Mouse (Mus musculus) embryonic facial prominence, embryonic 14.5 days (tissue): ENCODE data around the gene Ndel1. TPM values are rescaled to one million over a fixed set of nuclear protein-coding genes. Genes with fewer than 3 reads are reported as not detected.

ENCODE experiments used
- ATAC-seq: fragments of 200-750 bp; cut with Nextera tagmentation; 2 replicates; pipeline ENCODE4 v1.8.0; 2017; ENCODE audit warnings: low read depth, moderate number of reproducible peaks, moderate TSS enrichment
- DNase-seq: peaks from one replicate; pipeline ENCODE4 v3.0.0-alpha.2; 2015; ENCODE audit warnings: low spot score
- H3K27ac ChIP-seq: fragments of 300-500 bp; sonication (generic); replicated peaks from 2 replicates; pipeline ENCODE4 v1.5.1; 2014; ENCODE audit warnings: low read depth, mild to moderate bottlenecking, low read length, moderate library complexity
- H3K27me3 ChIP-seq: fragments of 300-500 bp; sonication (generic); replicated peaks from 2 replicates; pipeline ENCODE4 v1.6.1; 2014; ENCODE audit warnings: low read length; ENCODE audit not compliant: control insufficient read depth, insufficient read depth
- H3K36me3 ChIP-seq: fragments of 300-500 bp; sonication (generic); 2 replicates; pipeline ENCODE4 v1.6.1; 2014; ENCODE audit warnings: low read length, mixed read lengths; ENCODE audit not compliant: control insufficient read depth, insufficient read depth
- H3K4me1 ChIP-seq: fragments of 300-500 bp; sonication (generic); 2 replicates; pipeline ENCODE4 v1.6.1; 2014; ENCODE audit warnings: antibody characterized with exemption, low read length; ENCODE audit not compliant: control insufficient read depth, insufficient read depth
- H3K4me2 ChIP-seq: fragments of 300-500 bp; sonication (generic); 2 replicates; pipeline ENCODE4 v1.6.1; 2014; ENCODE audit warnings: low read depth, mild to moderate bottlenecking, low read length, moderate library complexity, mixed read lengths
- H3K4me3 ChIP-seq: fragments of 300-500 bp; sonication (generic); 2 replicates; pipeline ENCODE4 v1.5.1; 2014; ENCODE audit warnings: low read depth, mild to moderate bottlenecking, low read length
- H3K9ac ChIP-seq: fragments of 300-500 bp; sonication (generic); 2 replicates; pipeline ENCODE4 v1.6.1; 2014; ENCODE audit warnings: low read depth, mild to moderate bottlenecking, low read length, moderate library complexity, mixed read lengths
- H3K9me3 ChIP-seq: fragments of 300-500 bp; sonication (generic); 2 replicates; pipeline ENCODE4 v1.6.1; 2016; ENCODE audit warnings: low read length; ENCODE audit not compliant: control insufficient read depth
- WGBS: fragments of 180-500 bp; shearing (Covaris S2); extraction: QIAGEN DNeasy Blood & Tissue Kit; methylation state at CpG from one replicate; pipeline ENCODE4 v1.1.7; 2014; 5-methylcytosine and 5-hydroxymethylcytosine counted together
- polyA plus RNA-seq: library from polyadenylated mRNA; unstranded; fragments of >200 nt; fragmentation: Nextera tagmentation; extraction: Ambion mirVana; gene quantifications from 2 replicates; pipeline ENCODE4 v1.2.1, GENCODE M21; 2014

The Ndel1 gene
- polyA plus RNA-seq: 90.0 and 95.4 TPM in 2 replicates

GRCm38 (mm10) chr11:68871748-68872147 lies at the start of gene Ndel1:
Ndel1 (minus strand) TSS chr11:68871858.
- ATAC-seq (no peak), DNase-seq (peak; percentile 40)
- H3K36me3 ChIP-seq: no peaks in the 10 kb centered on the region
- H3K9ac ChIP-seq: no peak within 1 kb of the TSS
- no peaks in the 10 kb centered on the region for H3K27me3 ChIP-seq
- no peaks in the 10 kb centered on the region for H3K4me1 ChIP-seq
- no peak within 1 kb of the TSS for H3K4me2 ChIP-seq
- WGBS: 49% methylated on average over 6 of the region's 6 CpGs
- no peak within 1 kb of the TSS for H3K27ac ChIP-seq
- H3K9me3 ChIP-seq: no peaks in the 10 kb centered on the region
- H3K4me3 ChIP-seq: no peak within 1 kb of the TSS

GRCm38 (mm10) chr11:68914566-68914965 lies 42.9 kb upstream of the Ndel1 start:
- H3K4me1 ChIP-seq: peaks cover 3% of the 10 kb centered on the region; the same call in 1 of the 2 replicates
- H3K9me3 ChIP-seq: no peaks in the 10 kb centered on the region
- H3K4me2 ChIP-seq: no peak overlapping the region
- DNase-seq (no peak), ATAC-seq (no peak)
- H3K9ac ChIP-seq: no peak overlapping the region
- H3K27ac ChIP-seq: no peak overlapping the region
- H3K27me3 ChIP-seq: no peaks in the 10 kb centered on the region
- 92% methylated on average over 4 of the region's 4 CpGs for WGBS
- no peaks in the 10 kb centered on the region for H3K36me3 ChIP-seq
- H3K4me3 ChIP-seq: no peak overlapping the region

- Histone ChIP-seq H3K36me3 (no peaks in the 10 kb centered on the region), H3K9ac (peak overlapping the region; percentile 11; the same call in 1 of the 2 replicates), H3K27me3 (no peaks in the 10 kb centered on the region), H3K27ac (peak overlapping the region; percentile 65), H3K9me3 (no peaks in the 10 kb centered on the region), H3K4me1 (peaks cover 3% of the 10 kb centered on the region; the same call in 1 of the 2 replicates), H3K4me2 (no peak overlapping the region), H3K4me3 (no peak overlapping the region)
- DNase-seq (peak; percentile 76), ATAC-seq (no peak; the same call in 1 of the 2 replicates)
- WGBS: 44% methylated on average over 14 of the region's 14 CpGs
Observed at GRCm38 (mm10) chr11:68911531-68912177, 40.0 kb upstream of the Ndel1 start.

- 42% methylated on average over 7 of the region's 7 CpGs for WGBS
- no peak overlapping the region for H3K4me2 ChIP-seq
- H3K9me3 ChIP-seq: no peaks in the 10 kb centered on the region
- H3K27ac ChIP-seq: no peak overlapping the region
- no peak overlapping the region for H3K4me3 ChIP-seq
- DNase-seq (no peak), ATAC-seq (no peak)
- H3K27me3 ChIP-seq: no peaks in the 10 kb centered on the region
- peaks cover 25% of the 10 kb centered on the region for H3K36me3 ChIP-seq
- H3K4me1 ChIP-seq: peaks cover 3% of the 10 kb centered on the region; the same call in 1 of the 2 replicates
- H3K9ac ChIP-seq: no peak overlapping the region
Observed at GRCm38 (mm10) chr11:68908846-68909503, 37.3 kb upstream of the Ndel1 start.

GRCm38 (mm10) chr11:68907251-68907650 lies 35.6 kb upstream of the Ndel1 start:
- H3K27me3 ChIP-seq: no peaks in the 10 kb centered on the region
- DNase-seq: no peak
- peaks cover 38% of the 10 kb centered on the region for H3K36me3 ChIP-seq
- ATAC-seq: no peak
- H3K4me3 ChIP-seq: no peak overlapping the region
- no peak overlapping the region for H3K27ac ChIP-seq
- H3K9me3 ChIP-seq: no peaks in the 10 kb centered on the region
- 85% methylated on average over 3 of the region's 3 CpGs for WGBS
- H3K4me2 ChIP-seq: no peak overlapping the region
- H3K9ac ChIP-seq: no peak overlapping the region
- peaks cover 3% of the 10 kb centered on the region; the same call in 1 of the 2 replicates for H3K4me1 ChIP-seq

GRCm38 (mm10) chr11:68906461-68906790 lies 34.8 kb upstream of the Ndel1 start:
- WGBS: 55% methylated on average over 4 of the region's 4 CpGs
- H3K9me3 ChIP-seq: no peaks in the 10 kb centered on the region
- H3K36me3 ChIP-seq: peaks cover 38% of the 10 kb centered on the region
- no peak overlapping the region for H3K9ac ChIP-seq
- no peak overlapping the region for H3K4me2 ChIP-seq
- 0 out of 2 replicates have a peak overlapping the region, but pooled peaks have one; percentile 31 for H3K27ac ChIP-seq
- DNase-seq (peak; percentile 89), ATAC-seq (peak; percentile 23; the same call in 1 of the 2 replicates)
- H3K27me3 ChIP-seq: no peaks in the 10 kb centered on the region
- H3K4me3 ChIP-seq: no peak overlapping the region
- H3K4me1 ChIP-seq: peaks cover 3% of the 10 kb centered on the region; the same call in 1 of the 2 replicates

- H3K27ac ChIP-seq: 0 out of 2 replicates have a peak overlapping the region, but pooled peaks have one; percentile 31
- 90% methylated on average over 9 of the region's 9 CpGs for WGBS
- H3K4me1 ChIP-seq: no peaks in the 10 kb centered on the region; the same call in 1 of the 2 replicates
- no peak overlapping the region for H3K4me2 ChIP-seq
- no peak for ATAC-seq
- H3K4me3 ChIP-seq: no peak overlapping the region
- H3K9me3 ChIP-seq: no peaks in the 10 kb centered on the region
- no peak overlapping the region for H3K9ac ChIP-seq
- DNase-seq: no peak
- peaks cover 38% of the 10 kb centered on the region for H3K36me3 ChIP-seq
- H3K27me3 ChIP-seq: no peaks in the 10 kb centered on the region
Observed at GRCm38 (mm10) chr11:68905665-68906460, 34.2 kb upstream of the Ndel1 start.

GRCm38 (mm10) chr11:68905138-68905531 lies 33.5 kb upstream of the Ndel1 start:
- H3K4me1 ChIP-seq: no peaks in the 10 kb centered on the region; the same call in 1 of the 2 replicates
- 0 out of 2 replicates have a peak overlapping the region, but pooled peaks have one; percentile 16 for H3K27ac ChIP-seq
- no peaks in the 10 kb centered on the region for H3K9me3 ChIP-seq
- peaks cover 38% of the 10 kb centered on the region for H3K36me3 ChIP-seq
- ATAC-seq: no peak
- DNase-seq: no peak
- H3K4me3 ChIP-seq: no peak overlapping the region
- H3K4me2 ChIP-seq: no peak overlapping the region
- no peaks in the 10 kb centered on the region for H3K27me3 ChIP-seq
- H3K9ac ChIP-seq: no peak overlapping the region
- 72% methylated on average over 3 of the region's 3 CpGs for WGBS
